Mouse (Mus musculus): Measurements from ENCODE around the gene Gm26965.
"Not testable (repeated sequence)": the region's sequence is repeated elsewhere in the genome, so short reads cannot be mapped to it uniquely, and the experiment has no call there.

Gene Gm26965

GRCm38 (mm10) chr13:67525753-67526410, at the start of gene Gm26965, which contains the start of gene Zfp87:
Gene Gm26965, minus strand, starts transcription at chr13:67526151.
Gene Zfp87, minus strand, starts transcription at chr13:67526177.
- DNase-seq, result peak; percentile 94

DNA sequence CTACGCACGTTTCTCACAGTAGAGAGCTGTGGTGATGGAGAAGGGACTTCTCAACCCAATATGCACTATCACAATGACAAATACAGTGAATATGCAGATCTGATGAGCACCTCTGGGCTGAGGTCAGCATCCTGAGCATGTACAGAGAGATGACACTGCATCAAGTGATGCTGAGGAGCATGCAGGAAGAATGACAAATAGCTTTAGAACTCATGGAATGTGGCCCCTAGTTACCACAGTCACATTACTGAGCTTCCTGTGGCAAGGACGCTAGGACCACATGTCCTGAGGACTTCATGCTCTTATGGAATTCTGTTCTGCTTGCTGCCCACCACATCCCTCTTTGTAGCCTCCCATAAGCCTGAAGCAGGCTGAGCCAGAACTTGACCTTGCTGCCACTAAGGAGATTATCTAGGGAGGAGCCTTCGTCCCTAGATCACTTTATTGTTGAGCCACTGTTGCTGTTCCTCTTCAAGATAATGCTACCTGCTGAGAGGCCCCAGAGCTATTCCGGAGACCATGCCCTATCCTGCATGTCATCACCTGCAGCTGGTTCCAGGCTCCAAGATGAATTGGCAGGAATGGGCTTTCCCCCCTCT, 46.7 kb upstream of the Gm26965 start:
- DNase-seq, result no peak

DNA sequence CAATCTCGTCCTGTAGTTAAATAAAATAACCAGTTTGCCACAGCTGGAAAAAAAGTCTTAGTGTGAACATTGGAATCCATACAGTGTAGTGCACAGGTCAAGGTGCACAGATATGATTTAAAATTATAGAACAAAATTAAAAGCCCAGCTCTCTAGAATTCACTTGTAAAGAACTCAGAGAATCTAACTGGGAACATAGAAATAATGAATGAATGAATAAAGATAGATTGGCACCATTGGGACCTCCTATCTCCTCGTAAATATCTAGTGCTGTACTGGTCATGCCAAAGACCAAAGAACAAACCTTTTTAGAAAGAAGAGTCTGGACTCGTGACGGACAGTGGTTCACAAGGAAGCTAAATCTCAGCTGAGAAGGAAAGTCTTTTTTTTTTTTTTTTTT, 27.8 kb upstream of the Gm26965 start, which contains the start of gene Zfp748:
Gene Zfp748 (minus strand): TSS at position 101 of the 400 bp plus-strand sequence.
- no peak for DNase-seq

GRCm38 (mm10) chr13:67552505-67553346, 26.8 kb upstream of the Gm26965 start:
- DNase-seq, result peak; percentile 89 to 91

GRCm38 (mm10) chr13:67545941-67546340, 20.0 kb upstream of the Gm26965 start:
- DNase-seq, result no peak

DNA sequence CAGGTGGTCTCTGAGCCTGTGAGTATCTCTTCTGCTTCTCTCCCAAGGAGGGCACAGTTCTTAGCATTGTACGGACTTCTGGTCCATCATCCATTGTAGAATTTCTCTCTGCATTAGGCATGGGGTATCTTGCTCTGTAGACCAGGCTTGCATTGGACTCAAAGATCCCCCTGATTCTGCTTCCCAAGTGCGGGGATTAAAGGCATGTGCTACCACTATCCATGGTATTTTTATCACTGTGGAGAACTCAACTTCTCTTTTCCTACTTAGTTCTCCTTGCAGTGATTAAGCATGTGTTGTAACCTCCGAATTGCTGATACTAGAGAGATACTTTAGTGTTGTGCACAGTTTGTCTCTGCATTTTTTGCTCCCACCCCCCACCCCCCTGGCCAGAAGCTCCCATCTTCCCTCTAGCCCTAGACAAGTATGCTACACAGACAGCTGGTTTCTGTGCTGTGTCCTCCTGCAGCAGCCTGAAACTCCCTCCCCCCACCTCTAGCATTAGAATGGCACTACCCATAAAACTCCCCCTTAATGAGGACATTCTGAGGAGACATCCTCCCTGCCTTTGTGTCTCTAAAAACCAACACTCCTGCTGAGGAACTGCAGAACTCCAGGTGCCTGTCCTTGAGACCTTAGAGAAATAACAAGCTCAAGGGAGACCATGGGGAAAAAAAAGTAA, 1.2 kb upstream of the Gm26965 start:
- no peak for DNase-seq

DNA sequence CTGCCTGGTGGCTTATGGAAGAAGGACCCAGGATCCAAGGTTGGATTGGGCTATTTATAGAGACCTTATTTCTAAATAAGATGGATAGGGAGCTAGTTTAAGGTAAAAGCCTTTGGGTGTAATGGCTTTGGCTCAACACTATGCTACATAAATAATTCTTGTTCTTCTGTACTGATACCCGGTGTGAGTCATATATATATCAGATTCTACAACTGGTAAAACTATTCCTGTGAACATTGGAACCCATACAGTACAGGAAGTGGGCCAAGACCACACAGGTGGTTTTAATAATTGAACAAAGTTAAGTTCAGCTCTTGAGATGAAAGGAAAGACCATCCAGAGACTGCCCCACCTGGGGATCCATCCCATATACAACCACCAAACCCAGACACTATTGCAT, 25.0 kb downstream of the Gm26965 start:
- no peak for DNase-seq

DNA sequence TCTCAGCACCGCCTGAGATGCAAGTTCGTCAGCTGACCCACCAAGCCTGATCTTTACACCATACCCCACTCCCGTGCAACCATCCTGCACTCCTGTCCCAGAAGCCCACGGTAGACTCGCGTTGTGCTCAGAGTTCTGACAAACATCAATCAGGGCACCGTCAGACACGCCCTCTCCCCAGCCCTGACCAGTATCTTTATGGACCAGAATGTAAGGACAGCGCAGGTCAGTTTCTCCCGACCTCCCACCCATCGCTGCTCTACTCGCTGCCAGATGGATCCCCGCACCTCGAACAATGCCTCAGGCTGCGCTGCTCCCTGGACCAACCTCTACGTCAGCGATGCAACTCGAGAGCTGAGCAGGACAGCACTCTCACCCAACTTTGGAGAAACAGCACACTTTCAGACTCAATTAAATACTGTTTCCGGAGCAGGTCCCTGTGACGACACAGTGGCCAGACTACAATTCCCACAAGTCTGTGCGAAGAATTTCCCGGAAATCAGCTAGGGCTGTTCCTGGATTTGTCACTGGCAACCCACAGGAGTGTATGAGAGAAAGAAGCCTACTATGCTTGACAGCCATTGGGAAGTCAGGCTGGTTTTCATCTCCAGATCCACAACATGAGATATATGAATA, 25.7 kb downstream of the Gm26965 start, which contains the start of gene Zfp58:
Gene Zfp58 (minus strand): TSS at position 472 of the 636 bp plus-strand sequence.
- DNase-seq, result peak; percentile 86 to 88

DNA sequence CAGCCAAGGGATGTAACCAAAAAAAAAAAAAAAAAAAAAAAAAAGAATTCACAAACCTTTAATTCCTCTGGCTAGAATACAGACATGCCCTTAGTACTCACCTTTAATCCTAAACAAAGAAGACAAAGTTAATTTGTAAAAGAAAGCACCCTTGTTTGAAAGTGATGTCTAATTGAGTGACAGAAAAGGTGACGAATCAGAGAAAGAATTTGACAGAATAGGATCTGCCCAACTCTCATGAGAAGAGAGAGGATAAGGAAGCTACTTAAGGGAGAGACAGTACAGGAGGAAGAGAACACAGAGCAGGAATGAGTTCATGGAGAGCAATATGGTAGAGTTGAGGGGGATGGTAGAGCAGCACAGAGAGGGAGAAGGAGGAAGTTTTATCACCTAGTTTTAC, 30.3 kb downstream of the Gm26965 start:
- peak in 1 of 2 experiments; percentile 3 for DNase-seq

GRCm38 (mm10) chr13:67484424-67484811, 41.5 kb downstream of the Gm26965 start:
- no peak for DNase-seq

- DNase-seq, result peak; percentile 93
These were observed 42.1 kb downstream of the Gm26965 start, which contains the start of gene Zfp874b for GRCm38 (mm10) chr13:67483625-67484423. Gene Zfp874b, minus strand, starts transcription at chr13:67484258.

DNA sequence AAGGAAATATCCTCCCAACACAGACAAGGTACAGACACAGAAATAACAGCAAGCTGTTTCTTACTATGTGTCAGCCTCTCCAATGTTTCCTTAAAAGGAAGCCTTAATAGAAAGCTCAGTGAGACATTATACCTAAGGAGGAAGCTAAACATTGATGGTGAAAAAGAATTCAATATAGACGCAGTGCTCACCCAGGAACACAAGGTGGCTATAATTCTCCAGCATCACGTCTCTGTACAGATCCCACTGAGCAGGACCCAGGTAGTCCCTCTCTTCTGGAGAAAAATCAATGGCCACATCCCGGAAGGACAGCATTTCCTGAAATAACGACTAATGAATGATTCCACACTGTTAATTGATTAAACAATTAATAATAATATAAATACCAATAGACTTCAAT, 44.4 kb downstream of the Gm26965 start:
- no peak for DNase-seq

DNA sequence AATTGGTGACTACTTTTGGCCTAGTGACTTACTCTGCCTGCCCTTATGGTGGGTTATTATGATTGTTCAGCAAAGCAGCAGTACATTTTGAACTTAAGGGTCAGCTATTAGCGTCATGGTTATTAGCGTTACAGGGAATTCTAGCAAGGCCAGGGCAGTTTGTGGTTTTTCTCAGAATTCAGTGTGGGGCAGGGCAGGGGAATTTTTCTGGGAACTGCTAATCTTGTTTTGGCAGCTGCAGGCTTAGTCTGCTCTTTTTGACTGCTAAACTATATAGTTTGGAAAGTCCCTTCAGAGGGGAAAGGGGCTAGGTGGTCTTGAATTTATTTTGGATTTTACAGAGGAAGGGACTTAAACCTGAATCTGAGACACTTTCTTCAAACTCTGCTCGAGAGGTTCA, 56.7 kb downstream of the Gm26965 start:
- DNase-seq, result no peak

- not testable (repeated sequence) for DNase-seq
These were observed 62.3 kb downstream of the Gm26965 start for GRCm38 (mm10) chr13:67463506-67464185.

DNA sequence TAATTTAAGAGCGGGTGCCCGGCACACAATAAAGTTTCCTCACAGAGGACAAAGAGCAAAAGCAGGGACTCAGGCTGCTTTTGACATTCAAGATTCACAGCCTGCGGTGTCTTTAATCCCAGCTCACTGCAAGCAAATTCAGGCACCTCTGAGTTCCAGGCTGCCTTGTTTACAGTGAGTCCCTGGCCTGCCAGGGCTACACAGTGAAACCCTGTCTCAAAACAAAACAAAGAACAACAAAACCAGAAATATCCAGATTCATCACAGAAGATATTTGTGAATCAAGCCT, 74.0 kb downstream of the Gm26965 start:
- DNase-seq, result no peak

DNA sequence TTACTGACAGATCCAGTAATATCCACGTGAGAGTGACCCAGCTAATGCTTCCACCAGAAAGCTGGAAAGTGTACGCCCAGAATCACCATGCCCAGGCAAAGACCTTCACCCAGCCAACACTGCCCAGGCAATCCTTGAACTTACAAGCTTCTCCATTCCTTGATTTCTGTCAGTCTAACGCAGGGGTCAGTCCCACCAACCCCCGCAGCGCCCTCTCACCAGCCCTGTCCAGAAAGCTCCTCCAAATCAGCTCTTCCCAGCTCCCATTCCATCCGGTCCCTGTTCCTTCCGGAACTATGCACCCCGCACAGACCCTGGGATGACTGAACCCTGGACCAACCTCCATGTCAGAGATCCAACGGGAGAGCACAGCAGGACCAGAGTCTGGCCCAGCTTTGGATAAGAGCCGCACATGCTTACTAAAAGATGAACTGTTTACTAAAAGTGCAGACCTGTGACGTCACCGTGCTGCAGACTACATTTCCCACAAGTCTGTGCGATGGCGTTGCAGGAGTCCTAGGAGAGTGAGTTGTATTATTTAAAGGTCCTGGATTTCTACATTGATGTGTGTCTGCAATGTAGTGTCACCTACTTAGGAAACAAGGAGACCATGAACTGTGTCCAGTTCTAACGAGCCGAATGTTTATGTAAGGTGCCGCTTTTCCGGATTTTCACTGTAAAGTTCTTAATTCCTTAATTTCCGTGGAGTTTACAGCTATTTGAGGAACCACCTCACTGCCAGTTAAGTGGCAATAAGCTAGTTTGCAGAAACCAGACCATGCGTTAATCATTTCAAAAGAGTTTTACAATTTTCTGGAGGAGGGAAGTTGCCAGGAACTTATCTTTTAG, 74.6 kb downstream of the Gm26965 start, which contains the start of gene Zfp874a:
Gene Zfp874a (minus strand): TSS at position 453 of the 849 bp plus-strand sequence.
- DNase-seq, result peak; percentile 95

All from kidney, adult 8-10 months (tissue).